Mouse (Mus musculus) brown adipose tissue, adult 24 weeks (tissue): Measurements from ENCODE around the gene Nenf. TPM values are rescaled to one million over a fixed set of nuclear protein-coding genes. Genes with fewer than 3 reads are reported as not detected.
A peak's percentile ranks its signal among the peaks of the same experiment; 100 is the strongest.

Experiments
- H3K27ac ChIP-seq: fragments of 200-500 bp; replicated peaks from 2 replicates; pipeline ENCODE4 v1.5.1; 2012; ENCODE audit warnings: low read depth, mild to moderate bottlenecking, low read length
- H3K4me1 ChIP-seq: fragments of 200-500 bp; 2 replicates; pipeline ENCODE4 v1.6.1; 2012; ENCODE audit warnings: low read length, mixed read lengths; ENCODE audit not compliant: control insufficient read depth, insufficient read depth, insufficient read length
- H3K4me3 ChIP-seq: fragments of 200-500 bp; 2 replicates; pipeline ENCODE4 v1.5.1; 2012; ENCODE audit warnings: low read depth, mild to moderate bottlenecking, low read length, moderate library complexity; ENCODE audit not compliant: insufficient read depth
- polyA plus RNA-seq: library from polyadenylated mRNA; stranded (reverse); fragments of >200 nt; gene quantifications from 2 replicates; pipeline ENCODE4 v1.2.4, GENCODE M21; 2012; ENCODE audit not compliant: missing spikeins, insufficient read depth, insufficient read length

Nenf gene
- polyA plus RNA-seq, 1 experiment = 96.2 TPM

DNA sequence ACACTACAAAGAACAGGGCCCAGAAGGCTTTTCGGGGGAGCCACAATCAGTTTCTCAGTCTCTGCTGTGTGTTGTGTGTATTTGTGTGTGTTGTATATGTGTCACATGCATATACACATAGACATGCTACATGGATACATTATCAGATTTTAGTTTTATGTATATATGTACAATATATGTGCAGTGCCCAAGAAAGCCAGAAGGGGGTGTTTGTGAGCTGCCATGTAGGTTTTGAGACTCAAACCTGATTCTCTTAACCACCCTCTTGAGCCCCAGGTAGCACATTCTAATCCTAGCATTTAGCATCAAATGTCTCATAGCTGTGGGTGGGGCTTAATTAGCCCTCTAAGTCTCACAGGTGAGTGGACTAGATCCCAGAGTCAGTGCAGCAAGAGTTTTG, 35.7 kb downstream of the Nenf start:
- Histone ChIP-seq H3K27ac (no peak overlapping the region), H3K4me1 (no peaks in the 10 kb centered on the region)

DNA sequence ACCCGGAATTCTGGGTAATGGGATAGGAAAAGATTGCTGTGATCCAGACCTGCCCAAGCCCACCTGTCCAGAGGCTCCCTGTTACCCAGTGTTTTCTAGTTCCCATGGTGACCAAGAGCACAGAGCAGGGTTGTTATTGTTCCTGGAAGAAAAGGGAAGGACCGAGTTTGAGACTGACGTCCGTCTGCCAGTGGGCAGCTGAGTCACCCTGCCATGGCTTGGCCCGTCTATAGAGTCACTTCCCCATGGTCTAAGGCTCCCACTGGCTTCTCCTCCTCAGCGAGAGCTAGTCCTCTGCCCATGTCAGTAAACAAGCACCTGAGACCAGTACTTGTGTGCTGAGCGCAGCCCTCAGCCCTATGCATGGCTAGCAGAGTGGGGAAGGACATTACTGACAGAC, 36.8 kb downstream of the Nenf start:
- Histone ChIP-seq H3K4me1 (no peaks in the 10 kb centered on the region), H3K4me3 (no peak overlapping the region), H3K27ac (peak overlapping the region; percentile 60)

More for the DNA sequence above, 35.7 kb downstream of the Nenf start:
- no peak overlapping the region for H3K4me3 ChIP-seq

GRCm38 (mm10) chr1:191278324-191278723, 39.7 kb downstream of the Nenf start:
- no peak overlapping the region for H3K27ac ChIP-seq
- no peaks in the 10 kb centered on the region for H3K4me1 ChIP-seq
- H3K4me3 ChIP-seq = no peak overlapping the region

- Histone ChIP-seq H3K4me3 (no peak overlapping the region), H3K4me1 (no peaks in the 10 kb centered on the region), H3K27ac (no peak overlapping the region)
These were observed 40.4 kb downstream of the Nenf start for GRCm38 (mm10) chr1:191277549-191278059.

- Histone ChIP-seq H3K4me1 (no peaks in the 10 kb centered on the region), H3K4me3 (no peak overlapping the region), H3K27ac (no peak overlapping the region)
These were observed 41.8 kb downstream of the Nenf start for GRCm38 (mm10) chr1:191276181-191276580.

DNA sequence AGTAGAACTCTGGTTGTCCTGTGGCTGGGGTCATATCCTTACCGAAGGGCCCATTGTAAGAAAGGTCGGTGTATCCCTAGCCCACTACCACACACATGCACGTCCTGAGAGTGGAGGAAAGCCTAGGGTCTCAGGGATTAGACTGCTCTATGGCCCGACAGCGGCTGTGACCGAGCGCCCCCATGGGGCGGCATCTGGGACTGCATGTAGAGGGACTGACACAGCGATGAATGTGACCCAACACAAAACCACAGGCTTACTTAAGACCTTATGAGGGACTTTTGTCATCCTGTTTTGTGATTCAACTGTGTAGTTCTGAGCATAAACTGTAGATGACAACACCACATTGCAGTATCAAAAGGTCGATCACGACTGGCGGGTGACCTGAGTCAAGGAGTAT, 42.5 kb downstream of the Nenf start:
- H3K27ac ChIP-seq = no peak overlapping the region
- H3K4me3 ChIP-seq = no peak overlapping the region
- H3K4me1 ChIP-seq = no peaks in the 10 kb centered on the region

GRCm38 (mm10) chr1:191272660-191273059, 45.3 kb downstream of the Nenf start:
- Histone ChIP-seq H3K27ac (no peak overlapping the region), H3K4me3 (no peak overlapping the region), H3K4me1 (peaks cover 5% of the 10 kb centered on the region; the same call in 1 of the 2 replicates)

- H3K4me3 ChIP-seq = no peak overlapping the region
- H3K4me1 ChIP-seq = peaks cover 16% of the 10 kb centered on the region; the same call in 1 of the 2 replicates
- H3K27ac ChIP-seq = no peak overlapping the region
These were observed 48.4 kb downstream of the Nenf start for GRCm38 (mm10) chr1:191269648-191269952.

- no peak overlapping the region for H3K4me3 ChIP-seq
- H3K4me1 ChIP-seq = peaks cover 16% of the 10 kb centered on the region; the same call in 1 of the 2 replicates
- 0 out of 2 replicates have a peak overlapping the region, but pooled peaks have one; percentile 4 for H3K27ac ChIP-seq
These were observed 49.0 kb downstream of the Nenf start for GRCm38 (mm10) chr1:191268797-191269647.

DNA sequence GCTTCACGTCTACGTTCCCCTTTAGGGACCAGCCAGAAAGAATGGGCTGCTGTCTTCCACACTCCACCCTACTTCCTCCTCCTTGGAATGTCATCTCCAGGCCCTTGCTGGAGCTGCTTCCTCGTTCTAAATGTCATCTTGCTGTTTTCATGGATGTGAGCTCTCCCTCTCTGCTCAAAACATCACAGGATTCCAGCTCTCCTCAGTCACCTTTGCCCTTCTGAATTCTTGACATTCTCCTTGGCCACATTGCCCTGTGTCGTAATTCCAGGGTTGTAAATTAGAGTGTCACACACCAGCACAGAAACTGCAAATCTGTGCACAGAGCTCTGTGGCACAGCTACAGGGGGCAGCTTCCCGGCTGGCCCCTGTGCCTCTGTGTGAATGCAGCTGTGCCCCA, 50.1 kb downstream of the Nenf start:
- Histone ChIP-seq H3K4me3 (no peak overlapping the region), H3K27ac (no peak overlapping the region), H3K4me1 (peaks cover 16% of the 10 kb centered on the region; the same call in 1 of the 2 replicates)

DNA sequence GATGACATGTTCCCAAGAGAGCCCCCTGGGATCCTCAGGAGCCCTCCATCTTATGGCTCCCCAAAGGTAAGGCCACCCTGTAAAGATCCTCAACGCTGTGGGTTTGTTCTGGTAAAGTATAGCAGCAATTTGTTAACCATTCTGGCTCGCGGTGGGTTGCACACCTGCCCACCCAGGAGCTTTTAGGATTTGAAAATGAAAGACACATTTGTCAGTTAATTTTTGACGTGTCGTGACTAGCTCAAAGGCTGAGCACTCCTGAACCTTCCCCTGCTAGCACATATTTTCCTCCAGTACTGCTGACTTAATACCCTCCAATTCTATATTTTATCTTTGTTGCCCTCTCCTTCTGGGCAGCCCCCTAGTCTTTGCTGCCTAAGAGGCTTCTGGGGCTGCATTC, 50.8 kb downstream of the Nenf start:
- H3K4me1 ChIP-seq = peaks cover 16% of the 10 kb centered on the region; the same call in 1 of the 2 replicates
- no peak overlapping the region; the same call in 1 of the 2 replicates for H3K27ac ChIP-seq
- no peak overlapping the region for H3K4me3 ChIP-seq

GRCm38 (mm10) chr1:191263471-191263870, 54.5 kb downstream of the Nenf start:
- H3K4me3 ChIP-seq = no peak overlapping the region
- H3K27ac ChIP-seq = no peak overlapping the region
- peaks cover 23% of the 10 kb centered on the region for H3K4me1 ChIP-seq

GRCm38 (mm10) chr1:191261861-191262260, 56.1 kb downstream of the Nenf start:
- Histone ChIP-seq H3K4me1 (peaks cover 24% of the 10 kb centered on the region), H3K4me3 (no peak overlapping the region), H3K27ac (no peak overlapping the region)

DNA sequence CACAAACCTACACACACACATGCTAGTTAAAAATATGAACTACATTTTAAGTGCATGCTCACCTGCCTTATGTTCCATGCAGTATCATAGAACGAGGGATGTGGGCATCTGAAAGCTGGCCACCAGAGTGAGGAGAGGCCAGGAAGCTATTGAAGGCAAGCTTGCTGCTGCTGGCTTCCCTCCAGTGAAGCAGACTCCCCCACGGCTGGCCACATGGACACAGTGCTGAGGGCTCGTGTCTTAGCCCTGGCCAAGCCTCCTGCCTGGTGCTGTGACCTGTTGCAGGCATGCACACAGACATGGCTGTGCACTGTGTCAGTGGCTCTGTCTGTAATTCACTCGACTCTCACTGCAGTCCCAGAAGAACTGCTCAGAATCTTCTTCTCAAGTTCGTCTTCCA, 58.3 kb downstream of the Nenf start:
- no peak overlapping the region for H3K4me3 ChIP-seq
- H3K4me1 ChIP-seq = peaks cover 25% of the 10 kb centered on the region
- H3K27ac ChIP-seq = no peak overlapping the region; the same call in 1 of the 2 replicates

DNA sequence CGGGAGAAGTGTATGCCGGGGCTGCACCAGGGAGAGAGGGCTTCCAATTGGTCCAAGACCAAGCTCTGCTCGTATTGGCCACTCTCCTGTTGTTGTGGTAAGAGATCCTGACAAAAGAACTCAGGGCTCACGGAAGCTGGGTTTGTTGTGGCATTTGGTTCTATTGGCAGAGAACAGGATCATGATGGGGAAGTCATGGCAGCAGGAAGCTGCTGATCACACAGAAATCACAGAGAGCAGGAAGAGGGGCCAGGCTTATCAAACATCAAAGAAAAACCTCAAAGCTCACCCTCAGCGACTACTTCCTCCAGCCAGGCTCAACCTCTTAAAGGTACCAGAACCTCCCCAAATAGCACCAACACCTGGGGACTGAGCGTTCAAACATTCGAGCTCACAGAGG, 58.9 kb downstream of the Nenf start:
- Histone ChIP-seq H3K27ac (peak overlapping the region; percentile 75), H3K4me1 (peaks cover 25% of the 10 kb centered on the region), H3K4me3 (peak overlapping the region; percentile 15)

DNA sequence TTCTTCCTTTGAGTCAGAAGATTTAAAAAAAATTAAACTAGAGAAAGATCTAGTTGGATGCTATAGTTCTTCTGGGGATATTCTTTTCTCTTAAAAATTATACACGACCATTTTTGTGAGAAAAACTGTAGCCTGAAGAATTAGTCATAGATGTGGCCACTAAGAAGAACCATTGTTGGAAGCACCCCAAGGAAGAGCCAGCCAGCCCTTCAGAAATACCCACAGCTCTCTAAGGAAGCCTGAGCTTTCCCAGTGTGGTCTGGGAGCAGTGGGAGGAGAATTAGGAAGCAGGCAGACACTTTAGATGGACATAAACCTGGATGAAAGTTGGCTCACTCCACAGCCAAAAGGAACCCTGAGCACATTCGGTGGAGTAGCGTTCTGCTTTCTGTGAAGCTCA, 59.5 kb downstream of the Nenf start:
- Histone ChIP-seq H3K27ac (peak overlapping the region; percentile 20; the same call in 1 of the 2 replicates), H3K4me1 (peaks cover 25% of the 10 kb centered on the region), H3K4me3 (no peak overlapping the region)
